Mouse (Mus musculus) megakaryocyte, embryonic 14.5 days (primary cell): Measurements from ENCODE around the gene Pdcd6.

Experiments used
- FLI1 ChIP-seq: IDR thresholded peaks from 2 replicates; pipeline ENCODE4 v1.6.1; 2012; ENCODE audit warnings: low read length, inconsistent platforms, mixed read lengths
- GATA1 ChIP-seq: IDR thresholded peaks from 3 replicates; pipeline ENCODE4 v1.6.1; 2012; ENCODE audit warnings: mixed read lengths, low read length, inconsistent platforms, borderline replicate concordance

GRCm38 (mm10) chr13:74300925-74301606 lies 16.3 kb downstream of the Pdcd6 start:
- TF ChIP-seq GATA1 (no peak), FLI1 (no peak)
